8 mouse cellular contexts compared by ENCODE assay signal in genomic region chr9:21002270-21002626, GRCm38 (mm10). TPM values are rescaled to one million over a fixed set of nuclear protein-coding genes. Genes with fewer than 3 reads are reported as not detected.
DNase-seq lines count a peak whose midpoint lies in the region; ATAC-seq and TF ChIP-seq lines count a peak whose summit lies in the region.

No protein-coding gene starts in this region.

- intact Hi-C loops in heart, postnatal 25 days (cut with DNase I): loop anchor here (2.0 to 5.0 kb wide), 3 partner anchors 27 to 135 kb away; partner anchors contain the start of gene Icam4

- no peak for ATAC-seq in heart, embryonic 11.5 days (replicated peaks; ENCODE audit: insufficient number of reproducible peaks, low FRiP score, low TSS enrichment)
- ATAC-seq in forebrain, embryonic 14.5 days: peak; percentile 55; the same call in 1 of the 2 replicates
- ATAC-seq in liver, embryonic 15.5 days (ENCODE audit: insufficient read depth): peak; percentile 3; the same call in 1 of the 2 replicates

- H3K36me3 ChIP-seq in heart, embryonic 11.5 days (ENCODE audit: control insufficient read depth, insufficient read depth, low read length): peaks cover 9% of the 10 kb centered on the region; the same call in 1 of the 2 replicates
- peaks cover 32% of the 10 kb centered on the region for H3K36me3 ChIP-seq in E14TG2a.4 (ENCODE audit: insufficient read depth, low read length)
- peaks cover 20% of the 10 kb centered on the region for H3K36me3 ChIP-seq in forebrain, embryonic 14.5 days (ENCODE audit: control insufficient read depth, insufficient read depth, low read length)
- H3K36me3 ChIP-seq in liver, embryonic 15.5 days (replicated peaks): peaks cover 19% of the 10 kb centered on the region

- no peak for DNase-seq in heart, postnatal 25 days (ENCODE audit: low spot score)
- DNase-seq in forebrain, embryonic 14.5 days (ENCODE audit: low spot score): no peak
- DNase-seq in layer of hippocampus, postnatal 25 days (ENCODE audit: extremely low spot score in 1 of 2, low spot score in 1 of 2): no peak
- no peak for DNase-seq in layer of hippocampus, postnatal 10 days (ENCODE audit: low spot score in 2 of 2)
- no peak for DNase-seq in left cerebral cortex, adult 8-10 months (ENCODE audit: low spot score in 2 of 2)

- WGBS in heart, embryonic 11.5 days (ENCODE audit: insufficient replicate concordance): 15% methylated on average over 7 of the region's 7 CpGs
- 11% methylated on average over 7 of the region's 7 CpGs for WGBS in forebrain, embryonic 14.5 days
- 10% methylated on average over 7 of the region's 7 CpGs for WGBS in liver, embryonic 15.5 days (ENCODE audit: insufficient replicate concordance)

- no peaks in the 10 kb centered on the region for H3K4me1 ChIP-seq in heart, embryonic 11.5 days (ENCODE audit: control insufficient read depth, insufficient read depth, low read length)
- H3K4me1 ChIP-seq in E14TG2a.4 (replicated peaks; ENCODE audit: low read depth, low read length): peaks cover 38% of the 10 kb centered on the region
- no peaks in the 10 kb centered on the region for H3K4me1 ChIP-seq in forebrain, embryonic 14.5 days (ENCODE audit: control insufficient read depth, insufficient read depth, low read length)
- peaks cover 49% of the 10 kb centered on the region for H3K4me1 ChIP-seq in liver, embryonic 15.5 days (replicated peaks)

- TF ChIP-seq CTCF in E14TG2a.4 (conservative IDR thresholded peaks at IDR 0.05; ENCODE audit: low read length): no peak

- H3K9ac ChIP-seq in heart, embryonic 11.5 days (ENCODE audit: low read depth, low read length): peak overlapping the region; percentile 89
- H3K9ac ChIP-seq in forebrain, embryonic 14.5 days (ENCODE audit: low read length): peak overlapping the region; percentile 84
- H3K9ac ChIP-seq in liver, embryonic 15.5 days: peak overlapping the region; percentile 68

- H3K4me3 ChIP-seq in heart, embryonic 11.5 days (ENCODE audit: low read depth, low read length): peak overlapping the region; percentile 80
- peak overlapping the region; percentile 93 for H3K4me3 ChIP-seq in E14TG2a.4 (replicated peaks; ENCODE audit: low read length)
- H3K4me3 ChIP-seq in forebrain, embryonic 14.5 days (ENCODE audit: low read depth, low read length): peak overlapping the region; percentile 80
- H3K4me3 ChIP-seq in liver, embryonic 15.5 days (replicated peaks): peak overlapping the region; percentile 84

- no peaks in the 10 kb centered on the region for H3K9me3 ChIP-seq in heart, embryonic 11.5 days (replicated peaks; ENCODE audit: control insufficient read depth, low read length)
- no peaks in the 10 kb centered on the region for H3K9me3 ChIP-seq in E14TG2a.4 (ENCODE audit: low read length)
- no peaks in the 10 kb centered on the region for H3K9me3 ChIP-seq in forebrain, embryonic 14.5 days (replicated peaks; ENCODE audit: control insufficient read depth, low read length)
- H3K9me3 ChIP-seq in liver, embryonic 15.5 days (replicated peaks): no peaks in the 10 kb centered on the region

- H3K27me3 ChIP-seq in heart, embryonic 11.5 days (ENCODE audit: control insufficient read depth, insufficient read depth, low read length): no peaks in the 10 kb centered on the region
- H3K27me3 ChIP-seq in E14TG2a.4 (ENCODE audit: insufficient read depth, low read length): no peaks in the 10 kb centered on the region
- H3K27me3 ChIP-seq in forebrain, embryonic 14.5 days (replicated peaks; ENCODE audit: control insufficient read depth, insufficient read depth, low read length): no peaks in the 10 kb centered on the region
- H3K27me3 ChIP-seq in liver, embryonic 15.5 days: no peaks in the 10 kb centered on the region

- peak overlapping the region; percentile 89 for H3K4me2 ChIP-seq in heart, embryonic 11.5 days
- peak overlapping the region; percentile 82 for H3K4me2 ChIP-seq in forebrain, embryonic 14.5 days (ENCODE audit: low read length)
- H3K4me2 ChIP-seq in liver, embryonic 15.5 days: peak overlapping the region; percentile 91

- peak overlapping the region; percentile 73 for H3K27ac ChIP-seq in heart, embryonic 11.5 days (ENCODE audit: low read depth, low read length)
- H3K27ac ChIP-seq in forebrain, embryonic 14.5 days (ENCODE audit: low read depth, low read length): peak overlapping the region; percentile 70
- H3K27ac ChIP-seq in liver, embryonic 15.5 days (replicated peaks): peak overlapping the region; percentile 90

RNA-seq across cellular contexts. Expression of gene Mrpl4, which starts 0.3 kb away (rescaled TPM):
- polyA plus RNA-seq in heart, embryonic 11.5 days (2014; fragmentation: Nextera tagmentation; extraction: Ambion mirVana): 140 and 147 TPM in 2 replicates
- total RNA-seq in heart, postnatal 25 days (2021): 100 to 1,000 TPM; 143 to 144 TPM
- polyA plus RNA-seq in forebrain, embryonic 14.5 days (2014; fragmentation: Nextera tagmentation; extraction: Ambion mirVana): 118 and 129 TPM in 2 replicates
- 62.1 and 66.9 TPM in 2 replicates for polyA plus RNA-seq in liver, embryonic 15.5 days (2015; fragmentation: Nextera tagmentation; extraction: Ambion mirVana)
- 10 to 100 TPM; 60.1 to 62.4 TPM for total RNA-seq in layer of hippocampus, postnatal 25 days (2021)
- total RNA-seq in layer of hippocampus, postnatal 10 days (2021): 10 to 100 TPM; 47.2 to 54.4 TPM
- 10 to 100 TPM; 55.3 to 68.0 (median 56.9) TPM for total RNA-seq in left cerebral cortex, adult 8-10 months (2022)

RNA-seq across cellular contexts. Expression of gene Icam1, which starts 13.5 kb away (rescaled TPM):
- 8.1 and 8.5 TPM in 2 replicates for polyA plus RNA-seq in heart, embryonic 11.5 days (2014; fragmentation: Nextera tagmentation; extraction: Ambion mirVana)
- 1 to 10 TPM; 7.7 to 9.6 TPM for total RNA-seq in heart, postnatal 25 days (2021)
- 2.6 and 3.5 TPM in 2 replicates for polyA plus RNA-seq in forebrain, embryonic 14.5 days (2014; fragmentation: Nextera tagmentation; extraction: Ambion mirVana)
- 10.2 and 11.3 TPM in 2 replicates for polyA plus RNA-seq in liver, embryonic 15.5 days (2015; fragmentation: Nextera tagmentation; extraction: Ambion mirVana)
- total RNA-seq in layer of hippocampus, postnatal 25 days (2021): 1 to 10 TPM; 2.1 to 2.7 TPM
- total RNA-seq in layer of hippocampus, postnatal 10 days (2021): 1 to 10 TPM; 3.0 to 3.9 TPM
- total RNA-seq in left cerebral cortex, adult 8-10 months (2022): 1 to 10 TPM; 2.2 to 4.8 (median 4.1) TPM

RNA-seq across cellular contexts. Expression of gene S1pr2, which starts 25.7 kb away (rescaled TPM):
- 24.6 and 26.5 TPM in 2 replicates for polyA plus RNA-seq in heart, embryonic 11.5 days (2014; fragmentation: Nextera tagmentation; extraction: Ambion mirVana)
- 1 to 10 TPM; 4.2 to 6.7 TPM for total RNA-seq in heart, postnatal 25 days (2021)
- polyA plus RNA-seq in forebrain, embryonic 14.5 days (2014; fragmentation: Nextera tagmentation; extraction: Ambion mirVana): 5.9 and 7.8 TPM in 2 replicates
- polyA plus RNA-seq in liver, embryonic 15.5 days (2015; fragmentation: Nextera tagmentation; extraction: Ambion mirVana): 4.2 and 4.8 TPM in 2 replicates
- total RNA-seq in layer of hippocampus, postnatal 25 days (2021): 1 to 10 TPM; 2.5 to 3.6 TPM
- 1 to 10 TPM; 3.1 to 4.1 TPM for total RNA-seq in layer of hippocampus, postnatal 10 days (2021)
- total RNA-seq in left cerebral cortex, adult 8-10 months (2022): 1 to 10 TPM; 2.0 to 3.4 (median 2.7) TPM

RNA-seq across cellular contexts. Expression of gene Icam4, which starts 26.9 kb away (rescaled TPM):
- 18.9 and 25.4 TPM in 2 replicates for polyA plus RNA-seq in heart, embryonic 11.5 days (2014; fragmentation: Nextera tagmentation; extraction: Ambion mirVana)
- total RNA-seq in heart, postnatal 25 days (2021): under 1 TPM; 0.26 to 0.64 TPM
- not detected in 2 replicates for polyA plus RNA-seq in forebrain, embryonic 14.5 days (2014; fragmentation: Nextera tagmentation; extraction: Ambion mirVana)
- polyA plus RNA-seq in liver, embryonic 15.5 days (2015; fragmentation: Nextera tagmentation; extraction: Ambion mirVana): 195 and 201 TPM in 2 replicates
- under 1 TPM; 0.84 to 0.87 TPM for total RNA-seq in layer of hippocampus, postnatal 25 days (2021)
- under 1 TPM in 1 of 2 experiments, not detected in 1; 0.56 TPM for total RNA-seq in layer of hippocampus, postnatal 10 days (2021)
- total RNA-seq in left cerebral cortex, adult 8-10 months (2022): 1 to 10 TPM; 1.5 to 2.3 (median 1.8) TPM

RNA-seq across cellular contexts. Expression of gene Icam5, which starts 29.6 kb away (rescaled TPM):
- polyA plus RNA-seq in heart, embryonic 11.5 days (2014; fragmentation: Nextera tagmentation; extraction: Ambion mirVana): not detected in 2 replicates
- total RNA-seq in heart, postnatal 25 days (2021): not detected
- polyA plus RNA-seq in forebrain, embryonic 14.5 days (2014; fragmentation: Nextera tagmentation; extraction: Ambion mirVana): 0.63 and 1.0 TPM in 2 replicates
- polyA plus RNA-seq in liver, embryonic 15.5 days (2015; fragmentation: Nextera tagmentation; extraction: Ambion mirVana): 0.25 and 0.43 TPM in 2 replicates
- 100 to 1,000 TPM; 389 to 394 TPM for total RNA-seq in layer of hippocampus, postnatal 25 days (2021)
- total RNA-seq in layer of hippocampus, postnatal 10 days (2021): 100 to 1,000 TPM; 256 to 261 TPM
- total RNA-seq in left cerebral cortex, adult 8-10 months (2022): 100 to 1,000 TPM; 194 to 206 (median 202) TPM
